Mouse (Mus musculus) olfactory bulb, adult 2 months (tissue): ENCODE data around the gene Map4k3. TPM values are rescaled to one million over a fixed set of nuclear protein-coding genes. Genes with fewer than 3 reads are reported as not detected.

Experiments
- H3K27ac ChIP-seq: fragments of 200-500 bp; 2 replicates; pipeline ENCODE4 v1.5.1; 2012; ENCODE audit warnings: low read depth, low read length; ENCODE audit not compliant: insufficient read depth
- H3K4me1 ChIP-seq: fragments of 200-500 bp; 2 replicates; pipeline ENCODE4 v1.6.1; 2012; ENCODE audit warnings: low read length; ENCODE audit not compliant: control insufficient read depth, insufficient read depth
- H3K4me3 ChIP-seq: fragments of 200-500 bp; 2 replicates; pipeline ENCODE4 v1.5.1; 2012; ENCODE audit warnings: mild to moderate bottlenecking, low read depth, low read length, moderate library complexity; ENCODE audit not compliant: insufficient read depth
- CTCF ChIP-seq: fragments of 200-500 bp; IDR thresholded peaks from 2 replicates; pipeline ENCODE4 v1.5.1; 2012; ENCODE audit warnings: low read depth, mild to moderate bottlenecking, low read length, moderate library complexity; ENCODE audit not compliant: insufficient read depth
- POLR2A ChIP-seq: fragments of 200-500 bp; IDR thresholded peaks from 2 replicates; pipeline ENCODE4 v1.6.1; 2012; ENCODE audit warnings: mild to moderate bottlenecking, low read depth, low read length, moderate library complexity; ENCODE audit not compliant: insufficient read depth
- WGBS: fragments of 180-500 bp; shearing (Covaris S2); methylation state at CpG from one replicate; pipeline ENCODE4 v1.1.7; 2018; 5-methylcytosine and 5-hydroxymethylcytosine counted together
- polyA plus RNA-seq: library from polyadenylated mRNA; stranded (reverse); fragments of >200 nt; gene quantifications from 2 replicates; pipeline ENCODE4 v1.2.4, GENCODE M21; 2012; ENCODE audit warnings: low replicate concordance; ENCODE audit not compliant: missing spikeins, insufficient read depth, insufficient read length

Gene Map4k3
- polyA plus RNA-seq, 1 experiment, result not detected

DNA sequence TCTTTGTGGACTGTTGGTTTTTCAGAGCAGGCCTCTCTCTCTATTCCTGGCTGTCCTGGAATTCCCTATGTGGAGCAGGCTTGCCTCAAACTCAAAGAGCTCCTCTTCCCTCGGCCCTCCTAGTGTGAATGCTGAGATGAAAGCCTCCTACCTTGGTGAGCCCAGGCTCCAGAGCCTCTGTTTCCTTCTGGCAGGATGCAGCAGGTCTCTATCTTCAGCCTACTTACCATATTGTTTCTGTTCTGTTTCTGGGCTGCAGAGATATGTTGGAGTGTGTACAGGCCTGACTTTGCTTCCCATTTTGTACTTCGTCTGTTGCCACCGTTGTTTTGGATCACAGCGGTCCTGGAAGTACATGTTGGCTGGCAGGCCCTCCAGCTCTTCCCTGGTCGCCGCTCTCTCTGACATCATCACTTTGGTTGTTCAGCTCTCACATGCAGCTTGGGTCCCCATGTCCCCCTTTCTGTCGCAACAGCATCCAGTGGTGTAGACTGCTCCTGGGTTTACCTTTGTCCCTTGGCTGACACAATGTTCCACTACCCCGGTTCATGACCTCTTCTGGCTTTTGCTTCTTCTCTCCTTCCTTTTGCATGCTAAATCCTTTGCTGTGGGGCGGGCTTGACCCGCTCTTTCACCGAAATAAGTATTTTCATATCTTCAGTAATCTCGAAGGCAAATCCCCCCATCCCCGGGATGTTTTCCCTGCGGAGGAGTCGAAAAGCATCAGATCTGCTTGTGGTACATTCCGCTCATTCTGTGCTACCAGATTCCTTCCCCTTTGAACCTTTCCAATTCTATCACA, 32.3 kb upstream of the Map4k3 start:
- WGBS, result 94% methylated on average over 16 of the region's 16 CpGs
- no peak for TF ChIP-seq POLR2A
- no peak for TF ChIP-seq CTCF
- Histone ChIP-seq H3K4me1 (no peaks in the 10 kb centered on the region), H3K4me3 (no peak overlapping the region), H3K27ac (no peak overlapping the region)

GRCm38 (mm10) chr17:80756043-80756442, 27.8 kb upstream of the Map4k3 start:
- H3K4me3 ChIP-seq, result no peak overlapping the region
- WGBS, result 90% methylated on average over 5 of the region's 5 CpGs
- no peaks in the 10 kb centered on the region for H3K4me1 ChIP-seq
- no peak for TF ChIP-seq POLR2A
- TF ChIP-seq CTCF, result no peak
- no peak overlapping the region for H3K27ac ChIP-seq

GRCm38 (mm10) chr17:80755076-80755871, 27.0 kb upstream of the Map4k3 start:
- no peak overlapping the region for H3K27ac ChIP-seq
- TF ChIP-seq CTCF (no peak), POLR2A (no peak)
- H3K4me1 ChIP-seq, result no peaks in the 10 kb centered on the region
- 73% methylated on average over 9 of the region's 9 CpGs for whole genome bisulfite sequencing
- no peak overlapping the region for H3K4me3 ChIP-seq

- no peak overlapping the region for H3K4me3 ChIP-seq
- H3K4me1 ChIP-seq, result no peaks in the 10 kb centered on the region
- 41% methylated on average over 8 of the region's 8 CpGs for WGBS
- TF ChIP-seq CTCF, result no peak
- TF ChIP-seq POLR2A, result no peak
- H3K27ac ChIP-seq, result no peak overlapping the region
These were observed 26.3 kb upstream of the Map4k3 start for GRCm38 (mm10) chr17:80754589-80754988.

DNA sequence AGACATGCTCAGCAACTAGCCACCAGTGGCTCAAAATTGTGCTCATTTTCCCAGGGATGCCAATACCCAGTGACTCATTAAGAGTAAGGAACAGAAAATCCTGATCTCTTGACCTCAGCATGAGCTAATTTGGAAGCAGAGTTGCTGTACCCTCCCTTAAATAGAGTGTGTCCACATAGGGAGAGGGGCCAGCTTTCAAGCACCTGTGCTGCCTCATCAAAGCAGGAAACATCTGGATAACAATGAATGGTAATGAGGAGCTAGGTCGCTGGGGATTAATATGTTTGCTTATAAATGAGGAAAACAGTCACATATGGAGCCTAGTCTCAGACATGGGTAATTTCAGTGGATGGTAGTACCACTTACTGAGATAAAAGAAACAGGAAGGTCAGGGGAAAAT, 24.2 kb upstream of the Map4k3 start:
- no peak overlapping the region for H3K27ac ChIP-seq
- H3K4me1 ChIP-seq, result no peaks in the 10 kb centered on the region
- 79% methylated on average over 1 of the region's 1 CpGs for WGBS
- TF ChIP-seq POLR2A (no peak), CTCF (no peak)
- H3K4me3 ChIP-seq, result no peak overlapping the region

GRCm38 (mm10) chr17:80739421-80739820, 11.1 kb upstream of the Map4k3 start:
- TF ChIP-seq POLR2A (no peak), CTCF (no peak)
- H3K4me3 ChIP-seq, result no peak overlapping the region
- WGBS, result 78% methylated on average over 5 of the region's 5 CpGs

DNA sequence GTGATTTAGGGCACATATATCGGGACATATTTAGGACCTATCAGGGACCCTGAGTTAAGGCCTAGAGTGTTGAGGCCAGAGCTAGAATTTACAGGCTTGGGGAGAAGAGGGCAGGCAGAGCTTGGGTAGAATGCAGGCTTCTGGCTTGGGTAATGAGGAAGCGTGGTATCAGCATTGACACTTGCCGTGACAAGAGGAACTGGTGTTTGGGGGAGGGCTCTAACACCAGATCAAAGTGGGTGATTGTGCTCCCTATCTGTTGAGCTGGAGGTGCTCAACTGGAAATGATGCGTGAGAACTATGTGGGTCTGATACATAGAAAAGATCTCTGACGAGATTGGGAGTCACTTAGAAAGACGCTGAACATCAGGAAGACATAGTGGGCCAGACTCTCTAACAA, 6.4 kb upstream of the Map4k3 start:
- no peak overlapping the region for H3K4me3 ChIP-seq
- H3K4me1 ChIP-seq, result peaks cover 2% of the 10 kb centered on the region; the same call in 1 of the 2 replicates
- no peak for TF ChIP-seq CTCF
- TF ChIP-seq POLR2A, result no peak
- 92% methylated on average over 6 of the region's 6 CpGs for WGBS
- H3K27ac ChIP-seq, result no peak overlapping the region

More at GRCm38 (mm10) chr17:80739421-80739820, 11.1 kb upstream of the Map4k3 start:
- peaks cover 2% of the 10 kb centered on the region; the same call in 1 of the 2 replicates for H3K4me1 ChIP-seq
- no peak overlapping the region for H3K27ac ChIP-seq

DNA sequence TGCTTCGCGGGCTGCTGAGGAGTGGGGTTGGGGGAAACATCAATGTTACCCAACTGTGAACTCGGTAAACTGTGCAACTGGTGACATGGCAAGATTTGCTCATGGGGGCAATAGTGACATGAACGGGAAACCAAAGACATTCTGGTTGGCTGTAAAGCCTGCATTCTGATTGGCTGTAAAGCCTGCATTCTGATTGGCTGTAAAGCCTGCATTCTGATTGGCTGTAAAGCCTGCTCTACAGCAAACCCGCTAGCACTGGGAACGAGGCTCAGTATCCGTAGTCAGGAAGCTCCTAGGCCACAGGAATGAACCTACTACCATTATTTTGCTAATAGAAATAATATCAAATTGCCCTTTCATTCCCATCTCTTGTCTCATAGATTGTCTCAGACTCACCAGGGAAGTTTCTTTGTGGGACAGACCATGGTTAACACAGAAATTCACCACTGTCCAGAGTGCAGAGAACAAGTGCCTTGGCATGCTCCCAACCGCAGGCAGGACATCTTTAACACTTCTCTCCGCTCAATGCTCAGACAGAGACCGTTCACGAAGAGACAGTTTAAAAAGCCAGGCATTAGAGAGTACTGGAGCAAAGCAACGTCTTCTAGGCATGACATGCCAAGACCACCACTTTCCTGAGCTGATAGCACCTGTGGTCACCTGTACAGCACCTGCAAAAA, 5.0 kb upstream of the Map4k3 start:
- TF ChIP-seq CTCF, result no peak
- no peak for TF ChIP-seq POLR2A
- H3K4me1 ChIP-seq, result peaks cover 8% of the 10 kb centered on the region; the same call in 1 of the 2 replicates
- 90% methylated on average over 12 of the region's 12 CpGs for WGBS
- H3K4me3 ChIP-seq, result no peak overlapping the region
- no peak overlapping the region for H3K27ac ChIP-seq
